ENCODE assay signal across 8 mouse cellular contexts in genomic region chr5:53258038-53258786, GRCm38 (mm10). TPM values are rescaled to one million over a fixed set of nuclear protein-coding genes. Genes with fewer than 3 reads are reported as not detected.
DNase-seq lines count a peak whose midpoint lies in the region; ATAC-seq and TF ChIP-seq lines count a peak whose summit lies in the region.

No protein-coding gene starts in this region.

- peak; percentile 33 for TF ChIP-seq CTCF in kidney, postnatal 0 days (IDR thresholded peaks at IDR 0.05; ENCODE audit: low read depth)

- peak; percentile 34 to 59 for DNase-seq in layer of hippocampus, adult 18-20 months (ENCODE audit: low spot score in 2 of 2)
- no peak for DNase-seq in layer of hippocampus, adult 9-10 months (ENCODE audit: low spot score)
- DNase-seq in brain, adult 2 months (ENCODE audit: low read depth, low spot score) = peak; percentile 76
- peak; percentile 77 for DNase-seq in kidney, postnatal 0 days (ENCODE audit: low spot score)
- no peak for DNase-seq in urinary bladder, postnatal 36 days (ENCODE audit: low spot score in 2 of 2)

- H3K9ac ChIP-seq in forebrain, embryonic 12.5 days = peak overlapping the region; percentile 57
- peak overlapping the region; percentile 35; the same call in 1 of the 2 replicates for H3K9ac ChIP-seq in kidney, postnatal 0 days (ENCODE audit: low read depth, low read length)
- H3K9ac ChIP-seq in stomach, embryonic 16.5 days (ENCODE audit: low read length) = peak overlapping the region; percentile 52

- H3K27me3 ChIP-seq in forebrain, embryonic 12.5 days = peaks cover 39% of the 10 kb centered on the region
- H3K27me3 ChIP-seq in kidney, postnatal 0 days (ENCODE audit: insufficient read depth, low read length) = no peaks in the 10 kb centered on the region
- peaks cover 3% of the 10 kb centered on the region; the same call in 1 of the 2 replicates for H3K27me3 ChIP-seq in stomach, embryonic 16.5 days (ENCODE audit: control insufficient read depth, insufficient read depth, low read length)

- no peaks in the 10 kb centered on the region for H3K36me3 ChIP-seq in forebrain, embryonic 12.5 days (replicated peaks)
- no peaks in the 10 kb centered on the region for H3K36me3 ChIP-seq in kidney, postnatal 0 days (ENCODE audit: insufficient read depth, low read length)
- H3K36me3 ChIP-seq in stomach, embryonic 16.5 days (ENCODE audit: control insufficient read depth, insufficient read depth, low read length) = no peaks in the 10 kb centered on the region

- no peak overlapping the region for H3K27ac ChIP-seq in forebrain, embryonic 12.5 days
- no peak overlapping the region for H3K27ac ChIP-seq in kidney, postnatal 0 days
- H3K27ac ChIP-seq in stomach, embryonic 16.5 days (ENCODE audit: low read length) = no peak overlapping the region

- H3K9me3 ChIP-seq in forebrain, embryonic 12.5 days = no peaks in the 10 kb centered on the region
- no peaks in the 10 kb centered on the region for H3K9me3 ChIP-seq in kidney, postnatal 0 days (replicated peaks; ENCODE audit: low read length)
- no peaks in the 10 kb centered on the region for H3K9me3 ChIP-seq in stomach, embryonic 16.5 days (replicated peaks; ENCODE audit: control insufficient read depth, low read length)

- H3K4me2 ChIP-seq in forebrain, embryonic 12.5 days = peak overlapping the region; percentile 63
- H3K4me2 ChIP-seq in kidney, postnatal 0 days (ENCODE audit: low read length) = peak overlapping the region; percentile 66
- H3K4me2 ChIP-seq in stomach, embryonic 16.5 days (ENCODE audit: low read depth, low read length) = peak overlapping the region; percentile 81

- 2% methylated on average over 29 of the region's 29 CpGs for whole genome bisulfite sequencing in forebrain, embryonic 12.5 days
- WGBS in kidney, postnatal 0 days = 6% methylated on average over 29 of the region's 29 CpGs
- 4% methylated on average over 29 of the region's 29 CpGs for WGBS in stomach, embryonic 16.5 days

- peak; percentile 74 for ATAC-seq in forebrain, embryonic 12.5 days (ENCODE audit: low FRiP score)
- ATAC-seq in kidney, postnatal 0 days (replicated peaks; ENCODE audit: low FRiP score, low read depth) = peak; percentile 33; the same call in 1 of the 2 replicates
- ATAC-seq in megakaryocyte-erythroid progenitor cell, adult 5-6 weeks (replicated peaks; ENCODE audit: low FRiP score, low TSS enrichment, poor library complexity, severe bottlenecking) = peak; percentile 51
- ATAC-seq in stomach, embryonic 16.5 days (ENCODE audit: insufficient read depth, low FRiP score) = no peak

- H3K4me3 ChIP-seq in forebrain, embryonic 12.5 days (replicated peaks) = peak overlapping the region; percentile 34
- peak overlapping the region; percentile 32 for H3K4me3 ChIP-seq in kidney, postnatal 0 days (replicated peaks; ENCODE audit: low read depth, low read length)
- H3K4me3 ChIP-seq in stomach, embryonic 16.5 days (replicated peaks; ENCODE audit: low read length) = peak overlapping the region; percentile 46

- H3K4me1 ChIP-seq in forebrain, embryonic 12.5 days = peaks cover 20% of the 10 kb centered on the region
- H3K4me1 ChIP-seq in kidney, postnatal 0 days (replicated peaks; ENCODE audit: insufficient read depth, low read length) = no peaks in the 10 kb centered on the region
- 0 out of 2 replicates have a peak, but pooled peaks cover 3% of the 10 kb centered on the region for H3K4me1 ChIP-seq in stomach, embryonic 16.5 days (ENCODE audit: control insufficient read depth, insufficient read depth, low read length)

RNA-seq across cellular contexts. Expression of gene Smim20, which starts 8.7 kb away (rescaled TPM):
- 10 to 100 TPM; 42.9 to 45.1 TPM for total RNA-seq in layer of hippocampus, adult 18-20 months (2021)
- polyA plus RNA-seq in forebrain, embryonic 12.5 days (2016; fragmentation: Nextera tagmentation; extraction: Ambion mirVana) = 58.2 and 59.1 TPM in 2 replicates
- 135 and 143 TPM in 2 replicates for polyA plus RNA-seq in kidney, postnatal 0 days (2015; fragmentation: Nextera tagmentation; extraction: Ambion mirVana)
- 56.5 and 92.9 TPM in 2 replicates for total RNA-seq in megakaryocyte-erythroid progenitor cell, adult 5-6 weeks (2014; fragmentation: Nextera tagmentation)
- 30.0 and 44.5 TPM in 2 replicates for total RNA-seq in megakaryocyte-erythroid progenitor cell, adult 5-6 weeks (2017)
- polyA plus RNA-seq in stomach, embryonic 16.5 days (2015; fragmentation: Nextera tagmentation; extraction: Ambion mirVana) = 73.4 and 81.3 TPM in 2 replicates

RNA-seq across cellular contexts. Expression of gene Sel1l3, which starts 44.5 kb away (rescaled TPM):
- total RNA-seq in layer of hippocampus, adult 18-20 months (2021) = 10 to 100 TPM; 36.1 to 41.7 TPM
- polyA plus RNA-seq in forebrain, embryonic 12.5 days (2016; fragmentation: Nextera tagmentation; extraction: Ambion mirVana) = 9.7 and 10.9 TPM in 2 replicates
- polyA plus RNA-seq in kidney, postnatal 0 days (2015; fragmentation: Nextera tagmentation; extraction: Ambion mirVana) = 11.1 and 11.8 TPM in 2 replicates
- total RNA-seq in megakaryocyte-erythroid progenitor cell, adult 5-6 weeks (2014; fragmentation: Nextera tagmentation) = not detected in 2 replicates
- not detected in 2 replicates for total RNA-seq in megakaryocyte-erythroid progenitor cell, adult 5-6 weeks (2017)
- 8.5 and 9.2 TPM in 2 replicates for polyA plus RNA-seq in stomach, embryonic 16.5 days (2015; fragmentation: Nextera tagmentation; extraction: Ambion mirVana)

Comparison
In these comparisons a context has a peak if more than half of its experiments do, and no peak if none do; other contexts are left out.
1. DNase-seq: peak in layer of hippocampus, adult 18-20 months (2 of 2), brain, adult 2 months (single experiment) and kidney, postnatal 0 days (single experiment); none in layer of hippocampus, adult 9-10 months (single experiment) and urinary bladder, postnatal 36 days (0 of 2).
2. Peak in every context shown above with its lines, with median percentiles within 50 percentile points of each other: H3K4me2 ChIP-seq, H3K4me3 ChIP-seq and H3K9ac ChIP-seq.